Mouse (Mus musculus): ENCODE measurements around the gene Garem2. TPM values are rescaled to one million over a fixed set of nuclear protein-coding genes. Genes with fewer than 3 reads are reported as not detected.
A peak's percentile ranks its signal among the peaks of the same experiment; 100 is the strongest.

Gene Garem2
- total RNA-seq, 1 experiment from 2014 or later, result 0.09 TPM

GRCm38 (mm10) chr5:30153222-30153621 lies 48.3 kb downstream of the Garem2 start:
- DNase-seq, result no peak

DNA sequence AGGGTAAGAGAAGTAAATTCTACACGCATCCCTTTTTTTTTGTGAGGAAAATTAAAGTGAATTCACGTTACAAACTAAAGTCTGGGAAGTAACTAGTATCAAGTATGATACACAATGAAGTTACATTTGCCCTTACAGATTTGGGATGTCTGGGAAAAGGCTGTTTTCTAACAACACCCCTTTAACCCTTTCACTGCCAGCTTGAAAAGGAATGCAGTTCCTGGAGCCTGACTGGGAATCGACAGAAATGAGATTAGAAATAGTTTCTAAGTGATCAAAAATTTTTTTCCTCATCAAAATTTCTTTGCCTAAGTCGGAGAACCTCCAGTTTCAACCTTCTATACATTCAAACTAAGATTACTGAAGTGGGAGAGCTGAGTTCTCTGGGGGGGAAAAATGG lies 49.1 kb downstream of the Garem2 start:
- DNase-seq, result no peak

DNA sequence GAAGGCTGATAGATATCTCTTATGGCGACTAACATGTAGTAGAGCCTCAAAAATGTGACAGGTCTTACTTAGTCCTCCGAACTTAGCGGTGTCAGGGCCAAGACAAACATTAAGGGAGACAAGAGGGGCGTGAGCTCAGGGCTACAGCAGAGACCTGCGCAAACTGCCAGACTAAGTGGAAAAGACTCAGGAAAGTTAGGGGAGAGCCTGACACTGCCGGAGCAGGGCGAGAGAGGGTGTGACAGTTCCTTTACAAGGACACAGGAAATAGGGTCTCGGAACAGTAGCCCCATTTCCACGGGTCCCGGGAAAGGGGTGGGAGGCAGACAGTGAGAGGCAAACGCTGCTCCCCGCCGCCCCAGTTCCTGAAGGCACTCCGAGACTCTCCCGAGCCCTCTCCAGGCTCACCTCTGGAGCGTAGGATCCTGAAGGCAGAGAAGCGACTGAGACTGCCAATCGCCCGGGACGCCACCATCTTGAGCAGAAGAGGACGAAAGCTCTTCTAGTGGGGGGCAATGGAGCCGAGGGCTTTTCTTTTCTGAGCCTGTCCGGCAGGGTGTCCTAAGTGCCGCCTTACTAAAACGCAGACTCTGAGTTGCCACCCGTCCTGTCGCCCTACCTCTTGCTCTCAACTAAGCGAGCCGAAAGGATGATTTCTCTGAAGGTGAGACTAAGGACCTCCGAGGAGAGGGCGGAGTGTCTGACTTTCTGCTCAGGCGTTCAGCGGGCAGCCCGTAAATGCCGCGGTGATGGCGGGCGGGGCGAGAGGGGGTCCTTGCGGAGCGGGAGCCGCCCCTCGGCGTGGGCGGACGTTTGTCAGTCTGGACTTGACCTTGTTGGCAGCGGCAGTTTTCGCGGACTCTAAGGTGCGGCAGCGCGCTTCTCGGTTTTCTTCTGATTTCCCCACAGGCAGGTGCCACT lies 49.8 kb downstream of the Garem2 start, which contains the start of the genes Hadha and Hadhb:
Gene Hadha, minus strand, starts transcription at position 689 of the 921 bp plus-strand sequence.
Gene Hadhb, plus strand, starts transcription at position 775 of the 921 bp plus-strand sequence.
- DNase-seq, result peak; percentile 94

DNA sequence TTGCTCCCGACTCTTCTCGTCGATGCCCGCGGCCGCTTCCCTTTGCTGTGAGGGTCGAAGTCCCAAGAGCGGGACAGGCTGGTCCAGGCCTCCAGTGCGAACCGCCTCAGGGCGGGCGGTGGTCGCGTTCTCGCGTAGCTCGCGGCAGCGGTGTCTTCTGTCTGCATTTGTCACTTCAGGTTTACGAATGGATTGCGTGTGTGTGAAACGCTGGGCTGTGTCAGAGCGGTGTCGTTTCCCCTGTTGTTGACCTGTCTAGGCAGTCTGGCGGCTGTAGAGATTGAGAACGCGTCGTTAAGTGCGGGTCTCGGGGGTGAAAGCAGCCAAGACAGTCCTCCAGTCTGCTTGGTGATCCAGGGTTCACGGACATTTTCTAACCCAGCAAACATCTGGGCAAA lies 50.4 kb downstream of the Garem2 start:
- no peak for DNase-seq

GRCm38 (mm10) chr5:30155821-30156629 lies 51.1 kb downstream of the Garem2 start:
- DNase-seq, result no peak

DNA sequence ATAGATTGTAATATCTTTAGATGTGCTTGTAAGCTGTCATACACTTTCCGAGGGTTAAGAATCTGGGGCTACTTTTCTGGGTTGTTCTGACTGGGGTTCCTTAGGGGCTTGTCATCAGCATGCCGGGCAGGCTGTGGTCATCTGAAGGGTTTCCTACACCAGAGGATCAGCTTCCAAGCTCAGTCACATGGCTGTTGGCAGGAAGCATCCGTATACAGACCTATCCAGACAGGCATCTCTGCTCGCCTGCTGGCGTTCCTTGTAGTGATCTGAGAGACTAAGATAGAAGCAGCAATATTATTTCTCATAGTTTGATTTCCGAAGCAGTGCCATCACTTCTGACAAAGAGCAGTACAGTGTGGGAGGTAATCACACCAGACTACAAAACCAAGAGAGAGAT lies 54.6 kb downstream of the Garem2 start:
- no peak for DNase-seq

GRCm38 (mm10) chr5:30161836-30162235 lies 56.9 kb downstream of the Garem2 start:
- no peak for DNase-seq

GRCm38 (mm10) chr5:30162339-30162738 lies 57.4 kb downstream of the Garem2 start:
- no peak for DNase-seq

- no peak for DNase-seq
Observed at GRCm38 (mm10) chr5:30165234-30165946, 60.4 kb downstream of the Garem2 start.

Other genes starting within 250 kb of the Garem2 start
- not detected in 2 replicates for gene Il6, start 92.0 kb upstream of the Garem2 start, total RNA-seq (2021)
- 26.6 and 33.0 TPM in 2 replicates for gene Tyms, start 31.5 kb upstream of the Garem2 start, total RNA-seq (2021)
- gene 3110082J24Rik, start 925 bp downstream of the Garem2 start, total RNA-seq (2021), result not detected in 2 replicates
- gene Hadha, start 50.0 kb downstream of the Garem2 start, total RNA-seq (2021), result 473 and 483 TPM in 2 replicates
- 681 and 777 TPM in 2 replicates for gene Hadhb, start 50.1 kb downstream of the Garem2 start, total RNA-seq (2021)
- gene Adgrf3, start 100.6 kb downstream of the Garem2 start, total RNA-seq (2021), result not detected in 2 replicates
- gene Selenoi, start 127.4 kb downstream of the Garem2 start, total RNA-seq (2021), result 22.6 and 22.7 TPM in 2 replicates
- gene Drc1, start 176.2 kb downstream of the Garem2 start, total RNA-seq (2021), result 0.82 TPM in 1 of 2 replicates, not detected in the other